Mouse (Mus musculus): ENCODE data around the gene Fam181a.

The Fam181a gene

GRCm38 (mm10) chr12:103310744-103311267, at the start of gene Fam181a:
TSS of gene Fam181a (plus strand) at chr12:103310975.
- DNase-seq (ENCODE audit: low read depth), result no peak

GRCm38 (mm10) chr12:103262017-103262865, 48.5 kb upstream of the Fam181a start:
- no peak for DNase-seq (ENCODE audit: low read depth)

- DNase-seq (ENCODE audit: low read depth), result no peak
These were observed 44.2 kb upstream of the Fam181a start for GRCm38 (mm10) chr12:103266605-103267004.

GRCm38 (mm10) chr12:103272176-103272575, 38.6 kb upstream of the Fam181a start:
- DNase-seq (ENCODE audit: low read depth), result no peak

- DNase-seq (ENCODE audit: low read depth), result no peak
These were observed 37.7 kb upstream of the Fam181a start for GRCm38 (mm10) chr12:103273051-103273450.

GRCm38 (mm10) chr12:103273732-103274131, 37.0 kb upstream of the Fam181a start:
- DNase-seq (ENCODE audit: low read depth), result no peak

GRCm38 (mm10) chr12:103276422-103276821, 34.4 kb upstream of the Fam181a start:
- DNase-seq (ENCODE audit: low read depth), result no peak

- no peak for DNase-seq (ENCODE audit: low read depth)
These were observed 29.3 kb upstream of the Fam181a start for GRCm38 (mm10) chr12:103281491-103281890.

GRCm38 (mm10) chr12:103281912-103282311, 28.9 kb upstream of the Fam181a start:
- no peak for DNase-seq (ENCODE audit: low read depth)

GRCm38 (mm10) chr12:103282936-103283335, 27.8 kb upstream of the Fam181a start:
- no peak for DNase-seq (ENCODE audit: low read depth)

- no peak for DNase-seq (ENCODE audit: low read depth)
These were observed 27.4 kb upstream of the Fam181a start for GRCm38 (mm10) chr12:103283411-103283810.

- no peak for DNase-seq (ENCODE audit: low read depth)
These were observed 23.5 kb upstream of the Fam181a start for GRCm38 (mm10) chr12:103287276-103287675.

GRCm38 (mm10) chr12:103292366-103292765, 18.4 kb upstream of the Fam181a start:
- no peak for DNase-seq (ENCODE audit: low read depth)

- DNase-seq (ENCODE audit: low read depth), result no peak
These were observed 14.5 kb upstream of the Fam181a start for GRCm38 (mm10) chr12:103296292-103296691.

- DNase-seq (ENCODE audit: low read depth), result no peak
These were observed 10.3 kb upstream of the Fam181a start for GRCm38 (mm10) chr12:103300493-103300892.

- peak; percentile 57 for DNase-seq (ENCODE audit: low read depth)
These were observed 9.1 kb upstream of the Fam181a start for GRCm38 (mm10) chr12:103301645-103302044.

- DNase-seq (ENCODE audit: low read depth), result no peak
These were observed 7.8 kb upstream of the Fam181a start for GRCm38 (mm10) chr12:103302960-103303359.

GRCm38 (mm10) chr12:103306224-103306623, 4.6 kb upstream of the Fam181a start:
- no peak for DNase-seq (ENCODE audit: low read depth)

GRCm38 (mm10) chr12:103306720-103307119, 4.1 kb upstream of the Fam181a start:
- DNase-seq (ENCODE audit: low read depth), result peak; percentile 36

- no peak for DNase-seq (ENCODE audit: low read depth)
These were observed 1.1 kb downstream of the Fam181a start for GRCm38 (mm10) chr12:103311921-103312320.

GRCm38 (mm10) chr12:103313274-103313673, 2.5 kb downstream of the Fam181a start:
- no peak for DNase-seq (ENCODE audit: low read depth)

GRCm38 (mm10) chr12:103313871-103314639, 3.3 kb downstream of the Fam181a start:
- DNase-seq (ENCODE audit: low read depth), result no peak

Measured in naive thymus-derived CD4-positive, alpha-beta T cell, adult 2 months (primary cell).